Mouse (Mus musculus): ENCODE measurements around the gene Klra4.

DNA sequence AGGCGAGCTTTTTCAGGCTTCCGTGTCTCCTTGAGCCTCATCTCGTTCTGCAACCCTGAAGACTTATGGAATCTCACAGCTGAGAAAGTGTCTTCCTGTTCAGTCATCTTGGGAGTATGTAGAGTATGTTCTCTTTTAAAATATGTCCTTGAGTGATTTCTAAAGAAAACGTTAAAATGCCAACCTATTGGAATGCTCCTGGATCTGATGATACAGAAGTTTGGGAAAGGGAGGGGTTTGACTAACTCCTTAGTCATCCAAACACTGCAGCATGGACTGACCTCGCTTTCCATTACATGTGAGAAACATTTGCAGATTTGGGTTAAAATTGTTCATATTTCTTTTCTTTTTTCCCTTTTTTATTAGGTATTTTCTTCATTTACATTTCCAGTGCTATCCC is 1.9 kb downstream of the Klra4 start:
- TF ChIP-seq CTCF (IDR thresholded peaks at IDR 0.05; ENCODE audit: extremely low read depth, insufficient read length, insufficient replicate concordance, low read depth, low read length) = no peak
- TF ChIP-seq POLR2A (IDR thresholded peaks at IDR 0.05; ENCODE audit: low read depth, low read length) = no peak

All from small intestine, adult 2 months (tissue).